Mouse (Mus musculus): Measurements from ENCODE around the gene Krt88.

Krt88 gene

DNA sequence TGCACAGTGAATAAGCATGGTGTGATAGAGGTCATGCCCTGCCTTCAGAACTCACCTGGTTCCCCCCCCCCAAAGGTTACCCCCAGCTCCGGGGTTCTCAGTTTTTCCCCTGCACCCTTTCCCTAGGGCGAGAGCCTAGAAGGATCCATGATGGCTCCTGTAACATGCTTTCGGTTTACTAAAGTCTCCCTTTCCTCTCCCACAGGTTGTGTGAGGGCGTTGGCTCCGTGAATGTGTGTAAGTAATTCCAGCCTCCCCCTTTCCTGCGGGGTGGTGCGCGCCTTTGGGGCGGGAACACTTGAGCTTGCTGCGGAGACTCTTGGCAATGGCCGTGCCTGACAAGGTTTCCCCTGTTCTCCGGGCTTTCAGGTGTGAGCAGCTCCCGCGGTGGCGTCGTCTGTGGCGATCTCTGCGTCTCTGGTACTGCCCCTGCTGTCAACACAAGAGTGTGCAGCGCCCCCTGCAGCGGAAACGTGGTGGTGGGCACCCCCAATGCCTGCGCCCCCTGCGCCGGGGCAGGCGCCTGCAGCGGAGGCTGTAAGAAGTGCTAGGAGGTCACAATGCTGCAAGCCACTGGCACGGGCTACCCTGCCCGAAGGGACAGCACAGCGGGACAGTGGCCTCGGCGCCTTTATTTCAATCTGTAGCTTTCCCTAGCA is 31.6 kb downstream of the Krt88 start:
- DNase-seq, result peak; percentile 78

DNA sequence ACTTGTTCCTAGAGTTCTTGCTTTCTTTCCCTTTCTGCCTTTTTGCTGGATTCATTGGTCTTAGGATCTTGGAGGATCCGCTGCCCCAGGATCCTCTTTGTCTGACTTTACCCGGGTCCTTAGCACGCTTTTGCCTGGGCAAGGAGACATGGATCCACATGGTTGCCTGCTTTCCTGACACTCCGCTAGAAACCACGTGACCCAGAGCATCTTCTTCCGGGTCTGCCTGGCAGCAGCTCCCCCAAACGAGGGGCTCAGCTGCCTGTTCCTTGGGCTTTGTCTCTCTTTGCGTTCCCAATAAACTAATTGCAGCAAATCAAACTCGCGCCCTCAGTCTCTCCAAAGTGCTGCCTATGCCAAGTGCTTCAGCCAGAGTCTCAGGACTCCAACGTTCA is 32.1 kb downstream of the Krt88 start:
- DNase-seq, result peak; percentile 50

DNA sequence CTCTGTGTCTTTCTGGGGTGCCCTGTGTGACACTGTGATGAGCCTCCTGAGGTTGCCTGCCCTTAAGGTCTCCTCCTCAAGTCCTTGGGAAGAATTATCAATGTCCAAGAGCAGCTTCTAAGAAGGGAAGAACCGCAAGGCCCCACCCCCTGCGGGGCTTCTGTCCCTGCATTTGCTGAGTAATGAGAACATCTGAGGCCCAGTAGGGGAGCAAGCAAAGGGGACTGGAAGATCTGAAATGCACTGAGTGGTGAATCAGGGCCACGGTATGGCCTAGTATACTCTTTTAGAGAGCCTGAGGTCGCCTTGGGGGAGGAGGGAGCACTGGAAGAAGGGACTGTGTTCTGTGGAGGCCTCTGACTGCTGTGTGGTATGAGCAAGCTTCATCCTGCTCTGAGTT is 34.5 kb downstream of the Krt88 start:
- no peak for DNase-seq

DNA sequence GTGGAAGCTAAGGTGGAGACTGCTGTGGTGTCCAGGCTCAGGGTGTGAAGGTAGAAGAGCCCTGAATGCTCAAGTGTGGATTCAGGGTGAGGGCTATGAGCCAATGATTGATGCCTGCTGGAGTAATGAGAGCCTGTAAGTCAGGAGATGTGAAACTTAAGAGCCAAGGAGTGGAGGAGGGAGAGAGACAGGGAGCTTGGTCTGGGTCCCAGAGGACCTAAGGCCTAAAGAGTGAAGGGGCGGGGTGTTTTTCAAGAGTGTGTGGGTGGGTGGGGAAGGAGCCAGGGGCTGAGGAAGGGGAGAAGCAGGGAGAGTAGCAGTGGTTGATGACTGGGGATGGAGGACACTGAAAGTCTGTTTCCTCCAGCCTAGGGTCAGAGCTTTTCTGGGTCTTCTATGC is 36.1 kb downstream of the Krt88 start:
- no peak for DNase-seq

GRCm38 (mm10) chr15:101484939-101485338 is 37.4 kb downstream of the Krt88 start:
- no peak for DNase-seq

DNA sequence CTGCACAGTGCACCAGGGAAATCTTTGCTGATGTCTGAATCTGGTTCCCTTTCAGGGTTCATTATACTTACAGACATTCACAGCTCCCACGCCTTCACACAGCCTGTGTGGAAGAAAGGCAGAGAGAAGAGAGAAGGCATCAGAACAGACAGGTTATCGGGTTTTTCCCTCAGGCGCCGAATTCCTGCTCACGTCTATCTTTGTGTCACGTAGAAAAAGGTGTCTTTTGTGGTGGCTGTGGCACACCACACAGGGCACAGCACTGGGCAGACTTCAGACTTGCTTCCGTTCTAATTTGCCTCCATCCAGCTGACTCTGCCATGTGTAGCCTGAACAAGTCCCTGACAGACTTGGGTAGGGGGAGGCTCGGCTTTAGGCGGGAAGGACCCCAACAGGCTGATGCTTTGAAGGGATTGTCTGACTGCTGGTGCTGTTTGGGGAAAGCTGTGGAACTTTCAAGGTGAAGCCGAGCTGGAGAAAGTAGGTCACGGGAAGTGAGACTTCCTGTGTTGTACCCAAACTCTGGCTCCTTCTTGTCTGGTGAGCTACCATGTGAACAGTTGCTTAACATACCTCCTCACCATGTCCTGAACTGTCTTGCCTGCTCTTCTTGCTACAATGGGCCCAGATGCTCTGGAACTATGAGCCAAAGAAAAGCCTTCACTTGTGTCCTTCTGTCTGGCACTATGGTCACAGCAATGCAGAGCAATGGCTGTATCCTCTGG is 38.5 kb downstream of the Krt88 start:
- no peak for DNase-seq

- no peak for DNase-seq
Observed at GRCm38 (mm10) chr15:101491431-101491830, 43.9 kb downstream of the Krt88 start, which contains the start of gene Krt83. Krt83 (minus strand) TSS chr15:101491512.

- no peak for DNase-seq
Observed at GRCm38 (mm10) chr15:101492718-101493117, 45.2 kb downstream of the Krt88 start.

GRCm38 (mm10) chr15:101493713-101494112 is 46.2 kb downstream of the Krt88 start:
- DNase-seq, result no peak

DNA sequence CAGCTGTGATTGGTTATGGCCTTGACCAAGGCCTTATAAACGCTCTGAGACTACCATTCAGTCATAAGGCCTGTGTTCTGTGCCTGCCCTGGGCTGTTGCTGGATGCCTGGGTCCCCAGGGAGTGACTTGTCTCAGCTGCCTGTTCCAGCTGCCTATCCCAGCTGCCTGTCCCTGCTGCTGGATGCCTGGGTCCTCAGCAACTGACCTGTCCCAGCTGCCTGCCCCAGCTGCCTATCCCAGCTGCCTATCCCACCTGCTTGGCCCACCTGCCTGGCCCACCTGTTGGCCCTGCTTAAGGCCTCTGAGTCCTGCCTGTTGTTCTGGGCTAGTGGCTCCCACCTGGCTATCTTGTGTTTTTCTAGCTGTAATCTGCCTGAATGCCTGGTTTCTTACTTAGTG is 46.7 kb downstream of the Krt88 start:
- DNase-seq, result no peak

DNA sequence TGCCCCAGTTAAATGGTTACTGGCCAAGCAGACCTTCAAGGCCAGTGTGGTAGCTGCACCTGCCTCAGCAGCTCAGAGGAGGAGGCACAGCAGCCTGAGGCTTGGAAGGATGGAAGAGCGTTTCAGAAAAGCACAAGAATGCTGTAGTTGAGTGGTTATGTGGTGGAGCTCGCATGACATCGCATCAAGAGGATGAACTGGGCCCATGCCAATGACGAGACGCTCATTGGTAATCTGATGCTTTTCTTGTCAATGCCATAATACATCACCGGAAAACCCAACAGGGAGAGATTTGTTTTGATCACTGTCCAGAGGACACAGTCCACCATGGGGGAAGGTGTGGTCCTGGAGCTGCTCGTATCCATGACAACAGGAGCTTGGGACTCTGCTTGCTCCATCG is 47.7 kb downstream of the Krt88 start:
- no peak for DNase-seq

DNA sequence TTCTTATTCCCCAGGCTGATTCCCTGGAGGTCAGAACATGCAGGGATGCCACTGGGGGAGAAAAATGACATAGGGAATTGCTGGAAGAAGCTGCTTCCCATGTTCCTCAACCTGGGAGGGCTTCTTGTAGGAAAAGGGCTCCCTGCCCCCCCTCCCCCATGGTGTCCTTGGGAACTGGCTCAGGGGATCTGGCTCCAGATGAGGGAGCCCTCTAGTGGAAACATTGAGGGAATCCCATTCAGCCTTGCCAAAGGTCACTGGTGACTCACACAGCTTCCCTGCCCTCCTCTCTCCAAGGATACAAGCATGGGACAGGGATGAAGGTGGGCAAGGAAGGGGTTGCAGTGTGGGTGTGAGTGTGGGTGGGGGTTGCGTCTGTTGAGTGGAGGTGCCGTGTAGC is 49.6 kb downstream of the Krt88 start:
- peak; percentile 60 for DNase-seq
